Mouse (Mus musculus): ENCODE data around the gene Dusp15. TPM values are rescaled to one million over a fixed set of nuclear protein-coding genes. Genes with fewer than 3 reads are reported as not detected.
A peak's percentile ranks its signal among the peaks of the same experiment; 100 is the strongest.

Gene Dusp15
- polyA plus RNA-seq (2012; rRNA removed) = 0.13 and 0.61 TPM in 2 replicates

- DNase-seq (ENCODE audit: low spot score) = no peak
Observed at GRCm38 (mm10) chr2:152951065-152951849, at the start of gene Dusp15. TSS of gene Dusp15 (minus strand) at chr2:152951698.

GRCm38 (mm10) chr2:152997046-152997445 lies 45.5 kb upstream of the Dusp15 start:
- DNase-seq (ENCODE audit: low spot score) = no peak

- DNase-seq (ENCODE audit: low spot score) = no peak
Observed at GRCm38 (mm10) chr2:152991529-152991928, 40.0 kb upstream of the Dusp15 start.

- no peak for DNase-seq (ENCODE audit: low spot score)
Observed at GRCm38 (mm10) chr2:152985582-152985981, 34.1 kb upstream of the Dusp15 start.

GRCm38 (mm10) chr2:152976991-152977390 lies 25.5 kb upstream of the Dusp15 start:
- no peak for DNase-seq (ENCODE audit: low spot score)

GRCm38 (mm10) chr2:152965555-152965954 lies 14.1 kb upstream of the Dusp15 start:
- no peak for DNase-seq (ENCODE audit: low spot score)

- peak; percentile 31 for DNase-seq (ENCODE audit: low spot score)
Observed at GRCm38 (mm10) chr2:152962091-152962793, 10.7 kb upstream of the Dusp15 start, which contains the start of gene Ttll9. TSS of gene Ttll9 (plus strand) at chr2:152962485.

- DNase-seq (ENCODE audit: low spot score) = no peak
Observed at GRCm38 (mm10) chr2:152958116-152958515, 6.6 kb upstream of the Dusp15 start.

- DNase-seq (ENCODE audit: low spot score) = no peak
Observed at GRCm38 (mm10) chr2:152951850-152952720, 587 bp upstream of the Dusp15 start.

- no peak for DNase-seq (ENCODE audit: low spot score)
Observed at GRCm38 (mm10) chr2:152950358-152951064, 987 bp downstream of the Dusp15 start.

GRCm38 (mm10) chr2:152948438-152949020 lies 3.0 kb downstream of the Dusp15 start:
- no peak for DNase-seq (ENCODE audit: low spot score)

GRCm38 (mm10) chr2:152947098-152947497 lies 4.4 kb downstream of the Dusp15 start:
- no peak for DNase-seq (ENCODE audit: low spot score)

GRCm38 (mm10) chr2:152944013-152944412 lies 7.5 kb downstream of the Dusp15 start:
- no peak for DNase-seq (ENCODE audit: low spot score)

GRCm38 (mm10) chr2:152943568-152943967 lies 7.9 kb downstream of the Dusp15 start:
- no peak for DNase-seq (ENCODE audit: low spot score)

GRCm38 (mm10) chr2:152942898-152943515 lies 8.5 kb downstream of the Dusp15 start:
- DNase-seq (ENCODE audit: low spot score) = no peak

GRCm38 (mm10) chr2:152941776-152942175 lies 9.7 kb downstream of the Dusp15 start:
- no peak for DNase-seq (ENCODE audit: low spot score)

GRCm38 (mm10) chr2:152941106-152941505 lies 10.4 kb downstream of the Dusp15 start:
- DNase-seq (ENCODE audit: low spot score) = no peak

- no peak for DNase-seq (ENCODE audit: low spot score)
Observed at GRCm38 (mm10) chr2:152939846-152940245, 11.7 kb downstream of the Dusp15 start.

GRCm38 (mm10) chr2:152933614-152934013 lies 17.9 kb downstream of the Dusp15 start:
- no peak for DNase-seq (ENCODE audit: low spot score)

- no peak for DNase-seq (ENCODE audit: low spot score)
Observed at GRCm38 (mm10) chr2:152933048-152933447, 18.4 kb downstream of the Dusp15 start, which contains the start of gene Foxs1. TSS of gene Foxs1 (minus strand) at chr2:152933208.
